Mouse (Mus musculus) stomach, postnatal 0 days (tissue): Measurements from ENCODE around the gene Vps52.

Experiments
- CTCF ChIP-seq: IDR thresholded peaks from 2 replicates; pipeline ENCODE4 v1.5.1; 2016; ENCODE audit warnings: antibody characterized with exemption, low read depth, mild to moderate bottlenecking, moderate library complexity
- EP300 ChIP-seq: optimal IDR thresholded peaks from 2 replicates; pipeline ENCODE3; 2016; ENCODE audit warnings: antibody characterized with exemption

- TF ChIP-seq CTCF (no peak), EP300 (no peak)
Observed at GRCm38 (mm10) chr17:33917656-33918292, 37.8 kb upstream of the Vps52 start.
